23 mouse cellular contexts compared by ENCODE assay signal in the genomic region with DNA sequence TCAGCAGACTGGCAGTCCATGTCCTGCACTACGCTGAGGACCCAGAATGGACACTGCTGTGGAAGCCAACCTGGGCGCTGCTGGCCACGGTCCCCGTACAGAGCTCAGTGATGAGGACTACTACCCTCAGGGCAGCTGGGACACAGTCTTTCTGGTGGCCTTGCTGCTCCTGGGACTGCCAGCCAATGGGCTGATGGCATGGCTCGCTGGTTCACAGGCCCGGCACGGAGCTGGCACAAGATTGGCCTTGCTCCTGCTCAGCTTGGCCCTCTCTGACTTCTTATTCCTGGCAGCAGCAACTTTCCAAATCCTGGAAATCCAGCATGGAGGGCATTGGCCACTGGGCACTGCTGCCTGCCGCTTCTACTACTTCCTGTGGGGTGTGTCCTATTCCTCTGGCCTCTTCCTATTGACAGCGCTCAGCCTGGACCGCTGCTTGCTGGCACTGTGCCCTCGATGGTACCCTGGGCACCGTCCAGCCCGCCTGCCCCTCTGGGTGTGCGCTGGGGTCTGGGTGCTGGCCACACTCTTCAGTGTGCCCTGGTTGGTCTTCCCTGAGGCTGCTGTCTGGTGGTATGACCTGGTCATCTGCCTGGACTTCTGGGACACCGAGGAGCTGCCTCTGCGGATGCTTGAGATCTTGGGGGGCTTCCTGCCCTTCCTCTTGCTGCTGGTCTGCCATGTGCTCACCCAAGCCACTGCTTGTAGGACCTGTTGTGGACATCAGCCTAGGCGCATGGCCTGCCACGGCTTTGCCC. TPM values are rescaled to one million over a fixed set of nuclear protein-coding genes. Genes with fewer than 3 reads are reported as not detected.
DNase-seq lines count a peak whose midpoint lies in the region; ATAC-seq and TF ChIP-seq lines count a peak whose summit lies in the region.
"Had no signal": no experiment of that assay in that cellular context is flagged by ENCODE, and none has a peak within 500 bp of the region (broad histone marks: within the 10 kb centered on the region; RNA-seq: fewer than 3 reads in every experiment).

No protein-coding gene starts in this region.

- H3K4me1 ChIP-seq in kidney, adult 2 months (ENCODE audit: control insufficient read depth, insufficient read depth, low read length): no peaks in the 10 kb centered on the region
- H3K4me1 ChIP-seq in lung, postnatal 0 days (ENCODE audit: insufficient read depth, low read depth, low read length): peaks cover 1% of the 10 kb centered on the region; the same call in 1 of the 2 replicates
- H3K4me1 ChIP-seq: embryonic facial prominence, embryonic 13.5 days had no signal

- no peak for TF ChIP-seq POLR2A in kidney, adult 2 months (IDR thresholded peaks at IDR 0.05; ENCODE audit: low read depth, low read length)

- 75% methylated on average over 18 of the region's 18 CpGs for WGBS in kidney, adult 2 months
- 83% methylated on average over 18 of the region's 18 CpGs for WGBS in lung, postnatal 0 days

- peak; percentile 40; the same call in 1 of the 2 replicates for ATAC-seq in lung, postnatal 0 days
- ATAC-seq in megakaryocyte-erythroid progenitor cell, adult 5-6 weeks (replicated peaks; ENCODE audit: low FRiP score, low TSS enrichment, poor library complexity, severe bottlenecking): 0 out of 2 replicates have a peak, but pooled peaks have one; percentile 6
- ATAC-seq: forebrain, embryonic 16.5 days; intestine, embryonic 15.5 days had no signal

- H3K4me3 ChIP-seq in gastrocnemius, adult 2 months: no peak overlapping the region
- no peak overlapping the region for H3K4me3 ChIP-seq in kidney, adult 2 months (ENCODE audit: insufficient read depth, low read depth, low read length)
- H3K4me3 ChIP-seq in lung, postnatal 0 days (ENCODE audit: low read depth, low read length): no peak overlapping the region
- H3K4me3 ChIP-seq: embryonic facial prominence, embryonic 13.5 days; heart, embryonic 10.5 days; intestine, embryonic 15.5 days; neural tube, embryonic 13.5 days had no signal

- no peaks in the 10 kb centered on the region for H3K9me3 ChIP-seq in lung, postnatal 0 days (ENCODE audit: low read length)
- H3K9me3 ChIP-seq: embryonic facial prominence, embryonic 13.5 days; heart, embryonic 10.5 days; intestine, embryonic 15.5 days; neural tube, embryonic 13.5 days had no signal

- intact Hi-C loops in gastrocnemius, adult 2 months (cut with DNase I): no loop called here

- no peak overlapping the region for H3K27ac ChIP-seq in gastrocnemius, adult 2 months
- no peak overlapping the region for H3K27ac ChIP-seq in kidney, adult 2 months (ENCODE audit: insufficient read depth, low read depth, low read length)
- H3K27ac ChIP-seq in lung, postnatal 0 days (ENCODE audit: low read length): no peak overlapping the region
- H3K27ac ChIP-seq: embryonic facial prominence, embryonic 13.5 days; heart, embryonic 10.5 days; hindbrain, embryonic 14.5 days; intestine, embryonic 15.5 days; neural tube, embryonic 13.5 days had no signal

- H3K27me3 ChIP-seq in kidney, adult 2 months (replicated peaks; ENCODE audit: control insufficient read depth, insufficient read depth, low read length): no peaks in the 10 kb centered on the region
- H3K27me3 ChIP-seq in lung, postnatal 0 days (replicated peaks; ENCODE audit: insufficient read depth, low read length): no peaks in the 10 kb centered on the region
- H3K27me3 ChIP-seq: embryonic facial prominence, embryonic 13.5 days; intestine, embryonic 15.5 days; neural tube, embryonic 13.5 days had no signal

- TF ChIP-seq CTCF in gastrocnemius, adult 2 months (IDR thresholded peaks at IDR 0.05): no peak
- TF ChIP-seq CTCF in kidney, adult 2 months (conservative IDR thresholded peaks at IDR 0.05; ENCODE audit: insufficient read depth, insufficient read length, low read depth, low read length): no peak
- TF ChIP-seq CTCF in lung, postnatal 0 days (IDR thresholded peaks at IDR 0.05): no peak

- TF ChIP-seq EP300 in lung, postnatal 0 days (IDR thresholded peaks at IDR 0.05): no peak

- no peak overlapping the region for H3K9ac ChIP-seq in lung, postnatal 0 days (replicated peaks; ENCODE audit: low read depth)
- H3K9ac ChIP-seq: embryonic facial prominence, embryonic 13.5 days; hindbrain, embryonic 14.5 days; intestine, embryonic 15.5 days; neural tube, embryonic 13.5 days had no signal

- H3K36me3 ChIP-seq in kidney, adult 2 months (ENCODE audit: control insufficient read depth, insufficient read depth, low read length): no peaks in the 10 kb centered on the region
- no peaks in the 10 kb centered on the region for H3K36me3 ChIP-seq in lung, postnatal 0 days (ENCODE audit: insufficient read depth, low read length)
- H3K36me3 ChIP-seq: embryonic facial prominence, embryonic 13.5 days; heart, embryonic 10.5 days; intestine, embryonic 15.5 days; neural tube, embryonic 13.5 days had no signal

- DNase-seq in gastrocnemius, adult 2 months: peak; percentile 38
- DNase-seq in gastrocnemius, postnatal 10 days: no peak
- DNase-seq in kidney, adult 2 months: peak; percentile 75
- DNase-seq in kidney, postnatal 10 days: no peak
- DNase-seq in lung, postnatal 0 days (ENCODE audit: low spot score): no peak
- no peak for DNase-seq in lung, postnatal 14 days
- no peak for DNase-seq in right cerebral cortex, postnatal 4 days
- DNase-seq: adrenal gland, postnatal 25 days; lung, postnatal 10 days; midbrain, embryonic 14.5 days; right cerebral cortex, adult 18-20 months; thymus, adult 18-20 months had no signal

- no peak overlapping the region for H3K4me2 ChIP-seq in lung, postnatal 0 days (replicated peaks; ENCODE audit: low read depth, low read length)
- H3K4me2 ChIP-seq: embryonic facial prominence, embryonic 13.5 days; hindbrain, embryonic 14.5 days; intestine, embryonic 15.5 days; neural tube, embryonic 13.5 days had no signal

RNA-seq across cellular contexts. Expression of a gene that starts 1.2 kb away (rescaled TPM):
- total RNA-seq in gastrocnemius, adult 2 months (2021): not detected
- total RNA-seq in gastrocnemius, postnatal 10 days (2021): not detected
- 0.12 and 0.20 TPM in 2 replicates for polyA plus RNA-seq in kidney, adult 2 months (2012; rRNA removed)
- 0.08 and 0.10 TPM in 2 replicates for polyA plus RNA-seq in lung, postnatal 0 days (2015; fragmentation: Nextera tagmentation; extraction: Ambion mirVana)
- total RNA-seq in megakaryocyte-erythroid progenitor cell, adult 5-6 weeks (2014; fragmentation: Nextera tagmentation): 0.39 and 1.5 TPM in 2 replicates
- total RNA-seq in megakaryocyte-erythroid progenitor cell, adult 5-6 weeks (2017): not detected in 2 replicates
- total RNA-seq: gastrocnemius, postnatal 4 days had no signal
- polyA plus RNA-seq: embryonic facial prominence, embryonic 13.5 days; heart, embryonic 10.5 days had no signal

RNA-seq across cellular contexts. Expression of a gene that starts 3.0 kb away (rescaled TPM):
- not detected for total RNA-seq in gastrocnemius, adult 2 months (2021)
- not detected for total RNA-seq in gastrocnemius, postnatal 10 days (2021)
- 0.03 and 0.05 TPM in 2 replicates for polyA plus RNA-seq in kidney, adult 2 months (2012; rRNA removed)
- not detected in 2 replicates for polyA plus RNA-seq in lung, postnatal 0 days (2015; fragmentation: Nextera tagmentation; extraction: Ambion mirVana)
- not detected in 2 replicates for total RNA-seq in megakaryocyte-erythroid progenitor cell, adult 5-6 weeks (2014; fragmentation: Nextera tagmentation)
- total RNA-seq in megakaryocyte-erythroid progenitor cell, adult 5-6 weeks (2017): not detected in 2 replicates
- total RNA-seq: gastrocnemius, postnatal 4 days; heart, postnatal 25 days; layer of hippocampus, postnatal 10 days; megakaryocyte, adult 5-6 weeks had no signal
- polyA plus RNA-seq: embryonic facial prominence, embryonic 13.5 days; forebrain, embryonic 16.5 days; heart, embryonic 10.5 days; hindbrain, embryonic 14.5 days; intestine, embryonic 15.5 days; midbrain, embryonic 14.5 days; neural tube, embryonic 13.5 days had no signal

RNA-seq across cellular contexts. Expression of a gene that starts 5.8 kb away (rescaled TPM):
- total RNA-seq in gastrocnemius, adult 2 months (2021): 10 to 100 TPM in 1 of 2 experiments, 1 to 10 TPM in 1; 9.8 to 14.7 TPM
- 10 to 100 TPM; 41.1 to 48.6 TPM for total RNA-seq in gastrocnemius, postnatal 10 days (2021)
- polyA plus RNA-seq in kidney, adult 2 months (2012; rRNA removed): 176 and 181 TPM in 2 replicates
- polyA plus RNA-seq in lung, postnatal 0 days (2015; fragmentation: Nextera tagmentation; extraction: Ambion mirVana): 183 and 192 TPM in 2 replicates
- 103 and 123 TPM in 2 replicates for total RNA-seq in megakaryocyte-erythroid progenitor cell, adult 5-6 weeks (2014; fragmentation: Nextera tagmentation)
- total RNA-seq in megakaryocyte-erythroid progenitor cell, adult 5-6 weeks (2017): 42.8 and 97.1 TPM in 2 replicates

RNA-seq across cellular contexts. Expression of a gene that starts 10.8 kb away (rescaled TPM):
- under 1 TPM in 1 of 2 experiments, not detected in 1; 0.43 TPM for total RNA-seq in gastrocnemius, adult 2 months (2021)
- 1 to 10 TPM in 1 of 2 experiments, under 1 TPM in 1; 0.49 to 2.0 TPM for total RNA-seq in gastrocnemius, postnatal 10 days (2021)
- polyA plus RNA-seq in kidney, adult 2 months (2012; rRNA removed): 4.7 and 20.0 TPM in 2 replicates
- polyA plus RNA-seq in lung, postnatal 0 days (2015; fragmentation: Nextera tagmentation; extraction: Ambion mirVana): 3.4 and 3.7 TPM in 2 replicates
- total RNA-seq in megakaryocyte-erythroid progenitor cell, adult 5-6 weeks (2014; fragmentation: Nextera tagmentation): 53.0 and 63.6 TPM in 2 replicates
- total RNA-seq in megakaryocyte-erythroid progenitor cell, adult 5-6 weeks (2017): 104 and 112 TPM in 2 replicates
- polyA plus RNA-seq: forebrain, embryonic 16.5 days had no signal

RNA-seq across cellular contexts. Expression of a gene that starts 16.9 kb away (rescaled TPM):
- total RNA-seq in gastrocnemius, adult 2 months (2021): 10 to 100 TPM; 69.9 to 71.8 TPM
- total RNA-seq in gastrocnemius, postnatal 10 days (2021): 10 to 100 TPM; 46.5 to 47.1 TPM
- 80.5 and 96.2 TPM in 2 replicates for polyA plus RNA-seq in kidney, adult 2 months (2012; rRNA removed)
- polyA plus RNA-seq in lung, postnatal 0 days (2015; fragmentation: Nextera tagmentation; extraction: Ambion mirVana): 78.5 and 82.1 TPM in 2 replicates
- 25.9 and 31.2 TPM in 2 replicates for total RNA-seq in megakaryocyte-erythroid progenitor cell, adult 5-6 weeks (2014; fragmentation: Nextera tagmentation)
- total RNA-seq in megakaryocyte-erythroid progenitor cell, adult 5-6 weeks (2017): 16.9 and 23.2 TPM in 2 replicates

Comparison
In these comparisons a context has a peak if more than half of its experiments do, and no peak if none do; other contexts are left out.
1. DNase-seq: peak in gastrocnemius, adult 2 months (single experiment) and kidney, adult 2 months (single experiment); none in gastrocnemius, postnatal 10 days (single experiment), kidney, postnatal 10 days (single experiment), lung, postnatal 0 days (single experiment), lung, postnatal 14 days (single experiment) and right cerebral cortex, postnatal 4 days (single experiment).